8 mouse cellular contexts compared by ENCODE assay signal in the genomic region with DNA sequence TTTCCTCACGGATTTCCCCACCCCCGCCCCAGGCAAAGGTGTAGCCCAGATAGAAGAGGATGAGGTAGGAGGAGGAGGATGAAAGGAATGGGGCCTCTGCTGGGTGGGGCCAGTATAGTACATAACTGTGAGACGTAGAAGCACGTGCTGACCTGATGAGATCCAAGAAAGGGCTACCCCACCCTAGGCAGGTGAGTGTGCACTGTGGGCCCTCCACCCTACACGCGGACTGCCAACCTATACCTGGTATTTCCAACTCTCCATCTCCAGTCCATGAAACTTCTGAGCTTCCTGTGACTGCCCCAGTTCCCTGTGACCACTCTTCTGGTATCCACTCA. TPM values are rescaled to one million over a fixed set of nuclear protein-coding genes. Genes with fewer than 3 reads are reported as not detected.
DNase-seq lines count a peak whose midpoint lies in the region; ATAC-seq and TF ChIP-seq lines count a peak whose summit lies in the region.

No protein-coding gene starts in this region.

- no peaks in the 10 kb centered on the region for H3K27me3 ChIP-seq in testis, adult 2 months (ENCODE audit: control insufficient read depth, insufficient read depth, low read length)
- H3K27me3 ChIP-seq in liver, embryonic 12.5 days (replicated peaks) = peaks cover 34% of the 10 kb centered on the region

- no peak overlapping the region for H3K27ac ChIP-seq in testis, adult 2 months (ENCODE audit: control insufficient read depth, insufficient read depth, low read depth, low read length)
- no peak overlapping the region for H3K27ac ChIP-seq in liver, embryonic 12.5 days

- H3K9me3 ChIP-seq in liver, embryonic 12.5 days (replicated peaks) = no peaks in the 10 kb centered on the region

- H3K9ac ChIP-seq in liver, embryonic 12.5 days = no peak overlapping the region

- peak overlapping the region; percentile 84 for H3K4me2 ChIP-seq in liver, embryonic 12.5 days

- 14% methylated on average over 6 of the region's 6 CpGs for WGBS in liver, embryonic 12.5 days (ENCODE audit: insufficient replicate concordance)

- H3K4me3 ChIP-seq in testis, adult 2 months (ENCODE audit: control insufficient read depth, low read depth, low read length) = peak overlapping the region; percentile 8; the same call in 1 of the 2 replicates
- peak overlapping the region; percentile 58 for H3K4me3 ChIP-seq in liver, embryonic 12.5 days

- no peaks in the 10 kb centered on the region for H3K36me3 ChIP-seq in testis, adult 2 months (ENCODE audit: control insufficient read depth, insufficient read depth, low read length)
- peaks cover 14% of the 10 kb centered on the region for H3K36me3 ChIP-seq in liver, embryonic 12.5 days

- no peak for TF ChIP-seq POLR2A in testis, adult 2 months (IDR thresholded peaks at IDR 0.05; ENCODE audit: control insufficient read depth, low read depth, low read length)

- peak; percentile 11; the same call in 1 of the 2 replicates for ATAC-seq in liver, embryonic 12.5 days

- H3K4me1 ChIP-seq in testis, adult 2 months (ENCODE audit: control insufficient read depth, insufficient read depth, low read length) = peaks cover 23% of the 10 kb centered on the region
- peaks cover 41% of the 10 kb centered on the region for H3K4me1 ChIP-seq in liver, embryonic 12.5 days

- TF ChIP-seq CTCF in testis, adult 2 months (IDR thresholded peaks at IDR 0.05; ENCODE audit: control insufficient read depth, insufficient read depth, insufficient replicate concordance, low read depth, low read length) = no peak

- DNase-seq in cerebellum, adult 11-12 months = peak; percentile 50
- no peak for DNase-seq in cerebellum, adult 9-10 months
- no peak for DNase-seq in testis, postnatal 10 days (ENCODE audit: low spot score)
- no peak for DNase-seq in urinary bladder, adult 18-20 months (ENCODE audit: low spot score in 2 of 2)
- DNase-seq in ovary, postnatal 10 days (ENCODE audit: low spot score) = no peak
- no peak for DNase-seq in gastrocnemius, postnatal 10 days

RNA-seq across cellular contexts. Expression of a gene that starts 0.6 kb away (rescaled TPM):
- 7.4 and 8.1 TPM in 2 replicates for polyA plus RNA-seq in testis, adult 2 months (2012; rRNA removed)
- 1.8 and 2.4 TPM in 2 replicates for polyA plus RNA-seq in liver, embryonic 12.5 days (2016; fragmentation: Nextera tagmentation; extraction: Ambion mirVana)
- 1 to 10 TPM; 1.9 to 2.2 TPM for total RNA-seq in gastrocnemius, postnatal 10 days (2021)

RNA-seq across cellular contexts. Expression of a gene that starts 0.8 kb away (rescaled TPM):
- 0.12 and 0.31 TPM in 2 replicates for polyA plus RNA-seq in testis, adult 2 months (2012; rRNA removed)
- not detected in 2 replicates for polyA plus RNA-seq in liver, embryonic 12.5 days (2016; fragmentation: Nextera tagmentation; extraction: Ambion mirVana)
- total RNA-seq in gastrocnemius, postnatal 10 days (2021) = not detected

RNA-seq across cellular contexts. Expression of a gene that starts 4.8 kb away (rescaled TPM):
- polyA plus RNA-seq in testis, adult 2 months (2012; rRNA removed) = 0.05 TPM in 1 of 2 replicates, not detected in the other
- 0.10 and 0.11 TPM in 2 replicates for polyA plus RNA-seq in liver, embryonic 12.5 days (2016; fragmentation: Nextera tagmentation; extraction: Ambion mirVana)
- not detected for total RNA-seq in gastrocnemius, postnatal 10 days (2021)

RNA-seq across cellular contexts. Expression of a gene that starts 5.3 kb away (rescaled TPM):
- polyA plus RNA-seq in testis, adult 2 months (2012; rRNA removed) = 7.0 and 7.9 TPM in 2 replicates
- 4.4 and 4.8 TPM in 2 replicates for polyA plus RNA-seq in liver, embryonic 12.5 days (2016; fragmentation: Nextera tagmentation; extraction: Ambion mirVana)
- 1 to 10 TPM; 1.3 to 1.4 TPM for total RNA-seq in gastrocnemius, postnatal 10 days (2021)

RNA-seq across cellular contexts. Expression of a gene that starts 7.2 kb away (rescaled TPM):
- 0.48 and 0.55 TPM in 2 replicates for polyA plus RNA-seq in testis, adult 2 months (2012; rRNA removed)
- polyA plus RNA-seq in liver, embryonic 12.5 days (2016; fragmentation: Nextera tagmentation; extraction: Ambion mirVana) = 0.17 TPM in 1 of 2 replicates, not detected in the other
- total RNA-seq in gastrocnemius, postnatal 10 days (2021) = not detected
